Mouse (Mus musculus) regulatory T cell (primary cell): ENCODE measurements at regions not wholly inside any gene's neighbourhood (a gene's known extent, or its start where the extent isn't known, plus 50 kb on each side); places are given as distances from the start of the nearest gene placed in this dataset.

ENCODE experiments used
- in situ Hi-C: fragments of 300-600 bp; cut with MboI, MseI; formaldehyde crosslinking; loops from one replicate; pipeline ENCODE4 v1.15.1; 2025; ENCODE audit warnings: high pct_unique_total_duplicates

- in situ Hi-C loops, result no loop called here
Observed at GRCm38 (mm10) chr11:43952151-43952550, 51.1 kb upstream of the Adra1b start.

- in situ Hi-C loops, result no loop called here
Observed at GRCm38 (mm10) chr11:43958241-43958975, 57.4 kb upstream of the Adra1b start.

- in situ Hi-C loops, result no loop called here
Observed at GRCm38 (mm10) chr11:43958976-43959315, 57.9 kb upstream of the Adra1b start.

GRCm38 (mm10) chr11:43960348-43961105 lies 59.5 kb upstream of the Adra1b start:
- in situ Hi-C loops, result no loop called here

GRCm38 (mm10) chr11:43961398-43962070 lies 60.5 kb upstream of the Adra1b start:
- in situ Hi-C loops, result no loop called here

- in situ Hi-C loops, result no loop called here
Observed at GRCm38 (mm10) chr11:43967764-43968163, 66.8 kb upstream of the Adra1b start.

- in situ Hi-C loops, result no loop called here
Observed at GRCm38 (mm10) chr11:43971886-43972285, 70.9 kb upstream of the Adra1b start.

- in situ Hi-C loops, result no loop called here
Observed at GRCm38 (mm10) chr11:43976024-43976423, 75.0 kb upstream of the Adra1b start.

GRCm38 (mm10) chr11:43979406-43979805 lies 78.4 kb upstream of the Adra1b start:
- in situ Hi-C loops, result no loop called here

GRCm38 (mm10) chr11:43980444-43980843 lies 79.4 kb upstream of the Adra1b start:
- in situ Hi-C loops, result no loop called here

GRCm38 (mm10) chr11:43989911-43990430 lies 89.0 kb upstream of the Adra1b start:
- in situ Hi-C loops, result no loop called here

- in situ Hi-C loops, result no loop called here
Observed at GRCm38 (mm10) chr11:43992011-43992471, 91.0 kb upstream of the Adra1b start.

- in situ Hi-C loops, result no loop called here
Observed at GRCm38 (mm10) chr11:43998046-43998725, 97.2 kb upstream of the Adra1b start.

GRCm38 (mm10) chr11:44000056-44000455 lies 99.0 kb upstream of the Adra1b start:
- in situ Hi-C loops, result no loop called here

GRCm38 (mm10) chr11:44001843-44002589 lies 101.0 kb upstream of the Adra1b start:
- in situ Hi-C loops, result no loop called here

- in situ Hi-C loops, result no loop called here
Observed at GRCm38 (mm10) chr11:44002716-44003522, 101.9 kb upstream of the Adra1b start.

- in situ Hi-C loops, result no loop called here
Observed at GRCm38 (mm10) chr11:44007526-44008040, 106.6 kb upstream of the Adra1b start.

GRCm38 (mm10) chr11:44012314-44012713 lies 111.3 kb upstream of the Adra1b start:
- in situ Hi-C loops, result no loop called here

- in situ Hi-C loops, result no loop called here
Observed at GRCm38 (mm10) chr11:44013841-44014240, 112.8 kb upstream of the Adra1b start.

- in situ Hi-C loops, result no loop called here
Observed at GRCm38 (mm10) chr11:44021638-44022037, 120.6 kb upstream of the Adra1b start.
